Mouse (Mus musculus): ENCODE data around the gene Eif2ak1. TPM values are rescaled to one million over a fixed set of nuclear protein-coding genes. Genes with fewer than 3 reads are reported as not detected.

The Eif2ak1 gene
- polyA plus RNA-seq, 1 experiment = 46.6 TPM

DNA sequence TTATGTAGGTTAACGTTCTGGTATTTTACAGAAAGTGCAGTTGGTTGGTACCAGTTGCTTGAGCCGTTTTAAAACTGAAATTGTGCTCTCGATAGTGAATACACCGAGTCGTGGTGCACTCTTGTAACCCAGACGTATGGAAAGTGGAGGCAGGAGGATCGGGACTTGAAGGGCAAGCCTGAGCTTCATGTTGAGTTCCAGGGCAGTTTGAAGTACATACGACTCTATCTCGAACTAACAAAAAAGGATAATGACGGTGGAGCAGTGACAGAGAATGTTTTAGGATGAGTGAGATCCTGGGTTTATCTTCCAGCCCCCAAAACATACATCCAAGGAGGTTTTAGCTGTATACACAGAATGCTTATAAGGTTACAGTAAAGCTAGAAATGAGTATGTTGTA, 873 bp downstream of the Eif2ak1 start:
- TF ChIP-seq POLR2A (IDR thresholded peaks at IDR 0.05; ENCODE audit: borderline replicate concordance, low read depth, low read length) = no peak
- TF ChIP-seq CTCF (IDR thresholded peaks at IDR 0.05; ENCODE audit: low read depth, low read length) = no peak
- Histone ChIP-seq H3K4me3 (ENCODE audit: insufficient read depth, low read length) (peak overlapping the region; percentile 89), H3K4me1 (ENCODE audit: control insufficient read depth, insufficient read depth, low read length) (peaks cover 18% of the 10 kb centered on the region), H3K27ac (ENCODE audit: insufficient read depth, low read depth, low read length) (peak overlapping the region; percentile 13; the same call in 1 of the 2 replicates)

DNA sequence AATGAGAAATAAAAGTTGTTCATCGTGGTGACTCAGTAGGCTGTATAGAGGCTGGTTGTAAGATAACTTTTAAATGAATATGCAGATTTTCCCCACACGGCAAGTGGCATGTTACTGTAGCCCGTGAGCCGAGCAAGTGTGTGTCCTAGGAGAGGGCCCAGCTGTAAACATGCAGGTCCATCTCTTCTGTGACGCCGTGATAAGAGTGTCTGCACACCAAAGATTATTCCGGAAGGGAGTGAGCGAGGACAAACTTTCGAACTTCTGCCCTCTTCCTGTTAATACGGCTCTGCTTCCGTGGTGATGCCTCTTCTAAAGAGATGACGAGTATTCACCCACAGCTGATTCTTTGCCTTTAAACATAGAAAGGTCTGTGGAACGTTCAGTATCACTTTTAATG, 1.4 kb downstream of the Eif2ak1 start:
- H3K4me3 ChIP-seq (ENCODE audit: insufficient read depth, low read length) = peak overlapping the region; percentile 47
- no peak overlapping the region for H3K27ac ChIP-seq (ENCODE audit: insufficient read depth, low read depth, low read length)
- TF ChIP-seq POLR2A (IDR thresholded peaks at IDR 0.05; ENCODE audit: borderline replicate concordance, low read depth, low read length) (no peak), CTCF (IDR thresholded peaks at IDR 0.05; ENCODE audit: low read depth, low read length) (no peak)

GRCm38 (mm10) chr5:143819906-143820660, 2.5 kb downstream of the Eif2ak1 start:
- Histone ChIP-seq H3K4me3 (ENCODE audit: insufficient read depth, low read length) (peak overlapping the region; percentile 35), H3K27ac (ENCODE audit: insufficient read depth, low read depth, low read length) (peak overlapping the region; percentile 39; the same call in 1 of the 2 replicates)
- TF ChIP-seq POLR2A (IDR thresholded peaks at IDR 0.05; ENCODE audit: borderline replicate concordance, low read depth, low read length) = no peak
- no peak for TF ChIP-seq CTCF (IDR thresholded peaks at IDR 0.05; ENCODE audit: low read depth, low read length)

More for the DNA sequence above, 1.4 kb downstream of the Eif2ak1 start:
- peaks cover 18% of the 10 kb centered on the region for H3K4me1 ChIP-seq (ENCODE audit: control insufficient read depth, insufficient read depth, low read length)

DNA sequence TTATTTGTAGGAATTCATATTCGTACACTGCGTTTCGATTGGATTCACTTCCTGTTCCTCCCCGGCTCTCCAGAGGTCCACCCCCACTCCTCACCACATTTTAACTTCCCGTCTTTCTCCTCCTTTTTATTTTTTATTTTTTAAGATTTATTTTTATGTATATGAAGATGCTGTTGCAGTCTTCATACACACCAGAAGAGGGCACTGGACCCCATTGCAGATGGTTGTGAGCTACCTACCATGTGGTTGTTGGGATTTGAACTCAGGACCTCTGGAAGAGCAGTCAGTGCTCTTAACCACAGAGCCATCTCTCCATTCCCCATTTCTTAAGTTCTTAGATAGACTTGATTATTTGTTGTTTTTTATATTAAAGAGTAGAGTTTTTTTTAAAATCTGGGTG, 3.2 kb downstream of the Eif2ak1 start:
- no peak for TF ChIP-seq CTCF (IDR thresholded peaks at IDR 0.05; ENCODE audit: low read depth, low read length)
- no peak for TF ChIP-seq POLR2A (IDR thresholded peaks at IDR 0.05; ENCODE audit: borderline replicate concordance, low read depth, low read length)
- Histone ChIP-seq H3K4me1 (ENCODE audit: control insufficient read depth, insufficient read depth, low read length) (peaks cover 18% of the 10 kb centered on the region), H3K27ac (ENCODE audit: insufficient read depth, low read depth, low read length) (no peak overlapping the region), H3K4me3 (ENCODE audit: insufficient read depth, low read length) (no peak overlapping the region)

More at GRCm38 (mm10) chr5:143819906-143820660, 2.5 kb downstream of the Eif2ak1 start:
- H3K4me1 ChIP-seq (ENCODE audit: control insufficient read depth, insufficient read depth, low read length) = peaks cover 18% of the 10 kb centered on the region

GRCm38 (mm10) chr5:143871547-143872169, 54.1 kb downstream of the Eif2ak1 start:
- no peak overlapping the region for H3K27ac ChIP-seq (ENCODE audit: insufficient read depth, low read depth, low read length)
- H3K4me1 ChIP-seq (ENCODE audit: control insufficient read depth, insufficient read depth, low read length) = no peaks in the 10 kb centered on the region
- TF ChIP-seq POLR2A (IDR thresholded peaks at IDR 0.05; ENCODE audit: borderline replicate concordance, low read depth, low read length) (no peak), CTCF (IDR thresholded peaks at IDR 0.05; ENCODE audit: low read depth, low read length) (no peak)

DNA sequence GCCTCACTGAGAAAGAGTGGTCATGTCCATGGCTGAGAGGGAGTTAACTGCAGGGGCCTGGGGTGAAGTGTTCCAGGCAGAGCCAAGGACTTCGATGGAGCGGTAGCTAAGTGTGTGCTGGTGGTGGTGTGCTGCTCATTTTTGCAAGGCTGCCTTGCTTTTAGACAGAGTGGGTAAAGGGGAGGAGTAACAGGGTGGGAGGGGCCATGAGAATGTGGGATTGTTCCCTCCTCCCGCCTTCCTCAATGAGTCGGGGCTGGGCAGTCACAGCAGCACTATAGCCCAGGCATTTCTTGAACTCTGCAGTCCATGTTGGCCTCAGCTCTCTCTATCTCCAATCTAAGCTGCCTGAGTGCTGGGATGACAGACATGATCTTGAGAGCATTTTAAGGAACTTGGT, 57.0 kb downstream of the Eif2ak1 start:
- TF ChIP-seq POLR2A (IDR thresholded peaks at IDR 0.05; ENCODE audit: borderline replicate concordance, low read depth, low read length) = 0 out of 2 replicates have a peak, but pooled peaks have one; percentile 8
- TF ChIP-seq CTCF (IDR thresholded peaks at IDR 0.05; ENCODE audit: low read depth, low read length) = no peak
- Histone ChIP-seq H3K4me1 (ENCODE audit: control insufficient read depth, insufficient read depth, low read length) (no peaks in the 10 kb centered on the region), H3K4me3 (ENCODE audit: insufficient read depth, low read length) (no peak overlapping the region), H3K27ac (ENCODE audit: insufficient read depth, low read depth, low read length) (no peak overlapping the region)

More at GRCm38 (mm10) chr5:143871547-143872169, 54.1 kb downstream of the Eif2ak1 start:
- H3K4me3 ChIP-seq (ENCODE audit: insufficient read depth, low read length) = no peak overlapping the region

- Histone ChIP-seq H3K4me3 (ENCODE audit: insufficient read depth, low read length) (no peak overlapping the region), H3K4me1 (ENCODE audit: control insufficient read depth, insufficient read depth, low read length) (no peaks in the 10 kb centered on the region), H3K27ac (ENCODE audit: insufficient read depth, low read depth, low read length) (no peak overlapping the region)
- no peak for TF ChIP-seq POLR2A (IDR thresholded peaks at IDR 0.05; ENCODE audit: borderline replicate concordance, low read depth, low read length)
- TF ChIP-seq CTCF (IDR thresholded peaks at IDR 0.05; ENCODE audit: low read depth, low read length) = no peak
Observed at GRCm38 (mm10) chr5:143885274-143885673, 67.7 kb downstream of the Eif2ak1 start.

DNA sequence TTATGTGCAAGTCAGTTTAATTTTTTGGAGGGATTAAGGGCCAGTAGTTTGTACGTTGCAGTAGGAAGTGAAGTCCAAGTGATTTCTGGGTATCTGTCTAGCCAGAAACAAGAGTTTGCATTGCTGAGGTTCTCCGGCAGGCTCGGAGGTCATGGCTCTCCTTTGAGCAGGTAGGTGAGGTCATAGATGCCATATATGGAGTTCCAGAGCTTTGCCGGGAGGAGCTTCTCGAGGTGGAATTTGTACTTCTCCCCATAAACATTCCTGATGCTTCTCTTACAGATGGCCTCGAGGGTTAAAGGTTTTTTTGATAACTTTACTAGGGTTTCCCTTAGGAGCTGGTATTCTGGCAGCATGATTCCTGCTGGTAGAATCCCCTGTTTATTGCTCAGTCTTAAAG, 73.2 kb downstream of the Eif2ak1 start:
- no peak overlapping the region for H3K27ac ChIP-seq (ENCODE audit: insufficient read depth, low read depth, low read length)
- TF ChIP-seq POLR2A (IDR thresholded peaks at IDR 0.05; ENCODE audit: borderline replicate concordance, low read depth, low read length) (no peak), CTCF (IDR thresholded peaks at IDR 0.05; ENCODE audit: low read depth, low read length) (no peak)

DNA sequence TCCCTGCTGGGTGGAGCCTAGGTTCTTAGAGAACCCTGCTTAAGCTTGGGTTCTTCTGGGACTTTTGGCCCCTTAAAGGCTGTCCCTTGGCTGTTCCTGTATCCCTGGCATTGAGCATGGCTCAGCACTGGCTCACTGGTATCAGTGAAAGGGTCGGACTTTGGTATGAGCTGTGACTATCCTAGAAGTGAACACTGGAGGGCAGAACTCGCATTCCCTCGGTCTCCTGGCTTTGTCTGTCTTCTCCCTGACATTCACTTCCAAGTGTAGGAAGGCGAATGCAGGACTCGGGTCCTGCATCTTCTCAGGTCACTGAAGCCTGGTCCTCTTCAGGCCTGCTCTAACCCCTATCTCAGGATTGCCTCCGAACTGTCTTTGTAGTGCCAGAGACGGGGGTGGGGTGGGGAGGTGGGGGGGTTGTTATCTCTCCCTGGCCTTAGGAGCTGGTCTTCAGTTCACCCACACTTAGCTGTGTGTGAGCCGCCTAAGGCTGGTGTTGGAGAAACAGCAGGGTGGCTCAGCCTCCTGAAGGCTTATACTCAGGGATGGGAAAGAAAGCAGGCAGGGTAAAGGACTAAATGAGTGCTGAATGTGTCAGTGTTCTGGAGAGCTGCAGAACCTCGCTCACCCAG, 74.8 kb downstream of the Eif2ak1 start:
- Histone ChIP-seq H3K27ac (ENCODE audit: insufficient read depth, low read depth, low read length) (no peak overlapping the region), H3K4me1 (ENCODE audit: control insufficient read depth, insufficient read depth, low read length) (no peaks in the 10 kb centered on the region), H3K4me3 (ENCODE audit: insufficient read depth, low read length) (no peak overlapping the region)
- TF ChIP-seq POLR2A (IDR thresholded peaks at IDR 0.05; ENCODE audit: borderline replicate concordance, low read depth, low read length) (no peak), CTCF (IDR thresholded peaks at IDR 0.05; ENCODE audit: low read depth, low read length) (no peak)

More for the DNA sequence above, 73.2 kb downstream of the Eif2ak1 start:
- no peaks in the 10 kb centered on the region for H3K4me1 ChIP-seq (ENCODE audit: control insufficient read depth, insufficient read depth, low read length)
- H3K4me3 ChIP-seq (ENCODE audit: insufficient read depth, low read length) = no peak overlapping the region
